Mouse (Mus musculus): ENCODE results near the gene Arel1.

- TF ChIP-seq CTCF (IDR thresholded peaks at IDR 0.05; ENCODE audit: low read depth) (no peak), EP300 (IDR thresholded peaks at IDR 0.05; ENCODE audit: low read depth) (no peak)
Observed at GRCm38 (mm10) chr12:84897322-84897721, 73.4 kb downstream of the Arel1 start.
